ENCODE assay signal across 8 mouse cellular contexts in the genomic region with DNA sequence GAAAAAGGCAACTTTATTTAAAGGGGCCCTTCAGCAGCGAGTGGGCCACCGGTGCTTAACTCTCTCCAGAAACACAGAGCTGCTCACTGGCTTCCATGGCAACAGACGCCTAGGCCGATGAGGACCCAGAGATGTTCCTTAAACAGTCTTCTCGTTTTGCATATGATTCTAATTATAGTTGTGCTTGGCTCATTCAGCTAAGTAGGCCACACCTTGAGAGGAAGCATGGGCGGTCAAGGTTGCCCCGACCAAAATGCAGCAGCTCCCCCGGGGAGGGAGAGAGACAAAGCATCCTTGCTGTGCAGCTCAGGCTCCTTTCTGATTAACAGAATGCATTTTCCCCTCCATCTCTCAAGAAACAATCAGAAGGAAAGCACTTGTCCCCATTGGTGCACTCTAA. TPM values are rescaled to one million over a fixed set of nuclear protein-coding genes. Genes with fewer than 3 reads are reported as not detected.
DNase-seq lines count a peak whose midpoint lies in the region.

No protein-coding gene starts in this region.

- intact Hi-C loops in heart, postnatal 10 days (cut with DNase I), result no loop called here

- peak; percentile 87 for DNase-seq in brain, adult 2 months (ENCODE audit: low read depth, low spot score)
- DNase-seq in frontal cortex, adult 2 months (ENCODE audit: extremely low spot score in 1 of 2, low spot score in 1 of 2), result peak; percentile 77
- DNase-seq in left cerebral cortex, adult 18-20 months (ENCODE audit: low spot score in 2 of 2), result peak; percentile 58 to 70
- DNase-seq in right cerebral cortex, adult 18-20 months, result peak; percentile 81
- no peak for DNase-seq in gastrocnemius, adult 18-20 months (ENCODE audit: low spot score)
- no peak for DNase-seq in heart, postnatal 10 days
- DNase-seq in cerebellum, postnatal 25 days, result no peak
- no peak for DNase-seq in adrenal gland, postnatal 36 days

RNA-seq across cellular contexts. Expression of gene Mgmt, which starts 22.4 kb away (rescaled TPM):
- 0.52 and 0.61 TPM in 2 replicates for polyA plus RNA-seq in frontal cortex, adult 2 months (2012; rRNA removed)
- 1 to 10 TPM; 1.1 to 1.3 TPM for total RNA-seq in left cerebral cortex, adult 18-20 months (2021)
- total RNA-seq in gastrocnemius, adult 18-20 months (2021), result 1 to 10 TPM; 3.5 to 3.7 TPM
- total RNA-seq in heart, postnatal 10 days (2021), result 1 to 10 TPM; 5.2 to 5.4 TPM
- total RNA-seq in adrenal gland, postnatal 36 days (2021), result 1 to 10 TPM; 2.9 to 4.4 TPM

Comparison
In these comparisons a context has a peak if more than half of its experiments do, and no peak if none do; other contexts are left out.
1. DNase-seq: peak in brain, adult 2 months (single experiment), frontal cortex, adult 2 months (2 of 2), left cerebral cortex, adult 18-20 months (2 of 2) and right cerebral cortex, adult 18-20 months (single experiment); none in gastrocnemius, adult 18-20 months (single experiment), heart, postnatal 10 days (0 of 2), cerebellum, postnatal 25 days (0 of 2) and adrenal gland, postnatal 36 days (0 of 2).